Mouse (Mus musculus) cerebellum, adult 2 months (tissue): ENCODE results near the gene Syn2.

ENCODE experiments used
- CTCF ChIP-seq: fragments of 200-500 bp; IDR thresholded peaks from 2 replicates; pipeline ENCODE4 v1.5.1; 2011; ENCODE audit warnings: low read depth, mild to moderate bottlenecking, control low read depth, low read length, moderate library complexity, borderline replicate concordance; ENCODE audit not compliant: insufficient read depth
- POLR2A ChIP-seq: fragments of 200-500 bp; IDR thresholded peaks from 2 replicates; pipeline ENCODE4 v1.6.1; 2011; ENCODE audit warnings: low read length, control low read depth, borderline replicate concordance; ENCODE audit not compliant: insufficient read depth

- TF ChIP-seq CTCF (no peak), POLR2A (no peak)
Measured at GRCm38 (mm10) chr6:115279639-115280038, 144.9 kb downstream of the Syn2 start.
